Mouse (Mus musculus): ENCODE data around the gene Henmt1. TPM values are rescaled to one million over a fixed set of nuclear protein-coding genes. Genes with fewer than 3 reads are reported as not detected.

The Henmt1 gene
- total RNA-seq (2023), result under 1 TPM in 1 of 2 experiments, not detected in 1; 0.89 TPM

GRCm38 (mm10) chr3:108939573-108939972 is at the start of gene Henmt1:
TSS of gene Henmt1 (plus strand) at chr3:108939873.

DNA sequence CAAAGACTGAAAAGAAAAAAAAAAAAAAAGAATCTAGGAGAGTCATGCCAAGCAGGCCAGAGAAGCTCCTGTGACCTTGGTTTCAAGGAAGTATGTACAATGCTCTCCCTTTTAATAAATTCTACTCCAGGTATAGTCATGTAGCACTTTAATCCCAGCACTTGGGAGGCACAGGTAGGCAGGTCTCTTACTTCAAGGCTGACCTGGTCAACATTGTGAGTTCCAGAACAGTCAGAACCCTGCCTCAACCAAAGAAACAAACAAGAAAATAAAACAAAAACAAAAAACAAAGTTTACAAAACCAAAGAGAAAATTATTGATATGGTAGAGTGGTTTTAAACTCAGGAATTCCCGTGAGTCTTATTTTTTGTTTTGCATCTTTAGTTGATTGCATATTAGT is 49.8 kb upstream of the Henmt1 start, which contains the start of gene Fndc7:
Fndc7 (minus strand) TSS at position 101 of the 400 bp plus-strand sequence.

GRCm38 (mm10) chr3:108911548-108912413 is 27.9 kb upstream of the Henmt1 start, which contains the start of gene Prpf38b:
TSS of gene Prpf38b (minus strand) at chr3:108911727.

DNA sequence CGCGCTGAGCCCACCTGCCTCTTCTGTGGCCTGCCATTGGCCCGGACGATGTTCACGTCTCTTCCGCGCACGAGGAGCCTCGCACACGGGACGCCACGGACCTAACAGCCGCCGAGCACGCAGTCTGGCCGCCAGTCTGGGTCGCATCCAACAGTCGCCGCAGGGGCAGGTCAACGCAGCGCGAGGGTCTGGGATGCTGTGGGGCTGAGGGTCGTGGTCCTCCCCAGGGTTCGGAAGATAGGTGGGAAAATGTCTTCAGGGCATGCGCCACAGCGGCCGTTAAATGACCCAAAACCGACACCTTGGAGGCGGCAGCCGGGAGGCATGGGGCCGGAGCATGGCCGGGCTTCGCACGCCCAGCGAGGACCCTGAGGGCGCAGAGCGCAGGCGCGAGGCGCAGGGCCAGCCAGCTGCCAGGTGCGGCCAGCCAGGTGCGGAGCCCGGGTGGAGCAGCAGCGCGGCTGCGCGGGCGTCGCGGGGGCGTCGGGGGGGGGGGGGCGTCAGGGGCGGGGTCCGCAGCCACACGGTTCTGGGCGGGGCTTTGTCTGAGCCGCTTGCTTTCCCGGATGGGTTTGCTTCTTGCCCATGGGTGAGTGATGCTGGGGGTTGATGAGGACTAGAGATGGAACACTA is 444 bp downstream of the Henmt1 start, which contains the start of gene Gm9857:
Gm9857 (minus strand) TSS at position 445 of the 633 bp plus-strand sequence.

Other genes with a start within 250 kb of the Henmt1 start
- 1 to 10 TPM; 7.5 to 7.8 TPM for gene Gpsm2, start 217.6 kb upstream of the Henmt1 start, total RNA-seq (2023)
- not detected for gene Aknad1, start 200.2 kb upstream of the Henmt1 start, total RNA-seq (2023)
- 10 to 100 TPM; 65.0 to 81.6 TPM for gene Stxbp3, start 99.3 kb upstream of the Henmt1 start, total RNA-seq (2023)
- not detected for gene Fndc7, start 49.9 kb upstream of the Henmt1 start, total RNA-seq (2023)
- 100 to 1,000 TPM; 208 to 224 TPM for gene Prpf38b, start 28.1 kb upstream of the Henmt1 start, total RNA-seq (2023)
- not detected for gene Gm9857, start 572 bp downstream of the Henmt1 start, total RNA-seq (2023)
- gene Fam102b, start 87.7 kb downstream of the Henmt1 start, total RNA-seq (2023), result 10 to 100 TPM; 11.2 to 13.8 TPM
- gene Slc25a54, start 140.6 kb downstream of the Henmt1 start, total RNA-seq (2023), result not detected
- gene Slc25a24, start 183.3 kb downstream of the Henmt1 start, total RNA-seq (2023), result 10 to 100 TPM in 1 of 2 experiments, 1 to 10 TPM in 1; 9.3 to 12.7 TPM